Mouse (Mus musculus): ENCODE results near the gene Gm20388.

DNA sequence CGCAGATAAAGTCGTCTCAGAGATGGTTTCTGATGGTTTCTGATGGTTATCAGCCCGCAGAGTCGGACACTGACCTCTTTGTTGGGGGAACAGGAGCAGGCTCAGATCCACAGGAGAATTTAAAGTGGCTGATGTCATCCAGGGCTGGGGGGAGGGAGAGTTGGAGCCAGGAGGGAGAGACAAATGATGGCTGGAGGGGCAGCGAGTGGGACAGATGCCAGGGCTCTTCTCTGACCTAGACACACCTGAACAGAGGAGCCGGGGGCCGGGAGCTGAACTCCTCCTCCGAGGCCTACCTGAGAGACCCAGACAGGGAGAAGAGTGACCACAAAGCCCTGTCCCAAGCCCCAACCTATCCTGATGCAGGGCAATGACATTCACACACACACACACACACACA is 2418.4 kb downstream of the Gm20388 start:
- no peak for TF ChIP-seq CTCF (IDR thresholded peaks at IDR 0.05; ENCODE audit: borderline replicate concordance, extremely low read depth, insufficient read depth, insufficient read length)
- no peak for TF ChIP-seq POLR2A (IDR thresholded peaks at IDR 0.05; ENCODE audit: borderline replicate concordance, extremely low read depth, insufficient read depth, insufficient read length, poor library complexity, severe bottlenecking)

All from brain, embryonic 14.5 days (tissue).